Mouse (Mus musculus): ENCODE measurements around the gene A730049H05Rik. TPM values are rescaled to one million over a fixed set of nuclear protein-coding genes. Genes with fewer than 3 reads are reported as not detected.

The A730049H05Rik gene
- polyA plus RNA-seq, 1 experiment = not detected

GRCm38 (mm10) chr6:92817661-92818060 lies 1.4 kb downstream of the A730049H05Rik start:
- Histone ChIP-seq H3K36me3 (ENCODE audit: control insufficient read depth, insufficient read depth) (no peaks in the 10 kb centered on the region), H3K4me3 (ENCODE audit: insufficient read depth, poor library complexity, severe bottlenecking) (no peak overlapping the region), H3K27me3 (ENCODE audit: control insufficient read depth, insufficient read depth, insufficient read length) (no peaks in the 10 kb centered on the region), H3ac (ENCODE audit: control insufficient read depth, insufficient read length, low read depth) (no peak overlapping the region), H3K79me3 (ENCODE audit: low read depth) (no peaks in the 10 kb centered on the region), H3K79me2 (ENCODE audit: control insufficient read depth, insufficient read depth) (no peaks in the 10 kb centered on the region)
- no peak for TF ChIP-seq CTCF (IDR thresholded peaks at IDR 0.05; ENCODE audit: control insufficient read depth, insufficient read depth, insufficient read length)
- TF ChIP-seq CEBPB (IDR thresholded peaks at IDR 0.05; ENCODE audit: low read depth) = no peak
- no peak for TF ChIP-seq FOSL1 (IDR thresholded peaks at IDR 0.05; ENCODE audit: insufficient read depth, low read length, poor library complexity, severe bottlenecking)
- no peak for TF ChIP-seq MYOD1 (IDR thresholded peaks at IDR 0.05; ENCODE audit: control insufficient read depth, insufficient read length, low read depth)
- TF ChIP-seq USF1 (IDR thresholded peaks at IDR 0.05; ENCODE audit: low read depth) = no peak
- TF ChIP-seq MYOG (IDR thresholded peaks at IDR 0.05; ENCODE audit: control insufficient read depth, extremely low read depth, insufficient read length) = no peak
- no peak for TF ChIP-seq MAX (IDR thresholded peaks at IDR 0.05)

- no peak overlapping the region for H3ac ChIP-seq (ENCODE audit: control insufficient read depth, insufficient read length, low read depth)
- TF ChIP-seq MYOG (IDR thresholded peaks at IDR 0.05; ENCODE audit: control insufficient read depth, extremely low read depth, insufficient read length) = no peak
- TF ChIP-seq MAX (IDR thresholded peaks at IDR 0.05) = no peak
- TF ChIP-seq CEBPB (IDR thresholded peaks at IDR 0.05; ENCODE audit: low read depth) = no peak
- no peak for TF ChIP-seq FOSL1 (IDR thresholded peaks at IDR 0.05; ENCODE audit: insufficient read depth, low read length, poor library complexity, severe bottlenecking)
- no peak for TF ChIP-seq USF1 (IDR thresholded peaks at IDR 0.05; ENCODE audit: low read depth)
- no peak for TF ChIP-seq MYOD1 (IDR thresholded peaks at IDR 0.05; ENCODE audit: control insufficient read depth, insufficient read length, low read depth)
- TF ChIP-seq CTCF (IDR thresholded peaks at IDR 0.05; ENCODE audit: control insufficient read depth, insufficient read depth, insufficient read length) = no peak
- no peaks in the 10 kb centered on the region for H3K36me3 ChIP-seq (ENCODE audit: control insufficient read depth, insufficient read depth)
- H3K79me3 ChIP-seq (ENCODE audit: low read depth) = no peaks in the 10 kb centered on the region
- no peaks in the 10 kb centered on the region for H3K27me3 ChIP-seq (ENCODE audit: control insufficient read depth, insufficient read depth, insufficient read length)
- no peaks in the 10 kb centered on the region for H3K79me2 ChIP-seq (ENCODE audit: control insufficient read depth, insufficient read depth)
- H3K4me3 ChIP-seq (ENCODE audit: insufficient read depth, poor library complexity, severe bottlenecking) = no peak overlapping the region
These were observed 5.3 kb downstream of the A730049H05Rik start for GRCm38 (mm10) chr6:92821606-92822005.

GRCm38 (mm10) chr6:92822006-92822405 lies 5.7 kb downstream of the A730049H05Rik start:
- no peak for TF ChIP-seq FOSL1 (IDR thresholded peaks at IDR 0.05; ENCODE audit: insufficient read depth, low read length, poor library complexity, severe bottlenecking)
- TF ChIP-seq MYOG (IDR thresholded peaks at IDR 0.05; ENCODE audit: control insufficient read depth, extremely low read depth, insufficient read length) = no peak
- TF ChIP-seq CTCF (IDR thresholded peaks at IDR 0.05; ENCODE audit: control insufficient read depth, insufficient read depth, insufficient read length) = no peak
- no peak for TF ChIP-seq USF1 (IDR thresholded peaks at IDR 0.05; ENCODE audit: low read depth)
- TF ChIP-seq MYOD1 (IDR thresholded peaks at IDR 0.05; ENCODE audit: control insufficient read depth, insufficient read length, low read depth) = no peak
- TF ChIP-seq CEBPB (IDR thresholded peaks at IDR 0.05; ENCODE audit: low read depth) = no peak
- TF ChIP-seq MAX (IDR thresholded peaks at IDR 0.05) = no peak
- no peaks in the 10 kb centered on the region for H3K27me3 ChIP-seq (ENCODE audit: control insufficient read depth, insufficient read depth, insufficient read length)
- H3ac ChIP-seq (ENCODE audit: control insufficient read depth, insufficient read length, low read depth) = no peak overlapping the region
- no peak overlapping the region for H3K4me3 ChIP-seq (ENCODE audit: insufficient read depth, poor library complexity, severe bottlenecking)
- H3K79me3 ChIP-seq (ENCODE audit: low read depth) = no peaks in the 10 kb centered on the region
- no peaks in the 10 kb centered on the region for H3K36me3 ChIP-seq (ENCODE audit: control insufficient read depth, insufficient read depth)
- no peaks in the 10 kb centered on the region for H3K79me2 ChIP-seq (ENCODE audit: control insufficient read depth, insufficient read depth)

GRCm38 (mm10) chr6:92823991-92824390 lies 7.7 kb downstream of the A730049H05Rik start:
- Histone ChIP-seq H3ac (ENCODE audit: control insufficient read depth, insufficient read length, low read depth) (no peak overlapping the region), H3K36me3 (ENCODE audit: control insufficient read depth, insufficient read depth) (no peaks in the 10 kb centered on the region), H3K79me2 (ENCODE audit: control insufficient read depth, insufficient read depth) (no peaks in the 10 kb centered on the region), H3K27me3 (ENCODE audit: control insufficient read depth, insufficient read depth, insufficient read length) (no peaks in the 10 kb centered on the region), H3K4me3 (ENCODE audit: insufficient read depth, poor library complexity, severe bottlenecking) (no peak overlapping the region), H3K79me3 (ENCODE audit: low read depth) (no peaks in the 10 kb centered on the region)
- TF ChIP-seq MYOG (IDR thresholded peaks at IDR 0.05; ENCODE audit: control insufficient read depth, extremely low read depth, insufficient read length) (no peak), CTCF (IDR thresholded peaks at IDR 0.05; ENCODE audit: control insufficient read depth, insufficient read depth, insufficient read length) (no peak)

GRCm38 (mm10) chr6:92826561-92826960 lies 10.3 kb downstream of the A730049H05Rik start:
- no peak overlapping the region for H3ac ChIP-seq (ENCODE audit: control insufficient read depth, insufficient read length, low read depth)

GRCm38 (mm10) chr6:92827360-92827759 lies 11.1 kb downstream of the A730049H05Rik start:
- no peak for TF ChIP-seq MYOG (IDR thresholded peaks at IDR 0.05; ENCODE audit: control insufficient read depth, extremely low read depth, insufficient read length)
- TF ChIP-seq MAX (IDR thresholded peaks at IDR 0.05) = no peak
- no peak for TF ChIP-seq FOSL1 (IDR thresholded peaks at IDR 0.05; ENCODE audit: insufficient read depth, low read length, poor library complexity, severe bottlenecking)
- no peak for TF ChIP-seq CEBPB (IDR thresholded peaks at IDR 0.05; ENCODE audit: low read depth)
- TF ChIP-seq USF1 (IDR thresholded peaks at IDR 0.05; ENCODE audit: low read depth) = no peak
- TF ChIP-seq CTCF (IDR thresholded peaks at IDR 0.05; ENCODE audit: control insufficient read depth, insufficient read depth, insufficient read length) = no peak
- no peak for TF ChIP-seq MYOD1 (IDR thresholded peaks at IDR 0.05; ENCODE audit: control insufficient read depth, insufficient read length, low read depth)
- Histone ChIP-seq H3K79me3 (ENCODE audit: low read depth) (no peaks in the 10 kb centered on the region), H3K79me2 (ENCODE audit: control insufficient read depth, insufficient read depth) (no peaks in the 10 kb centered on the region), H3ac (ENCODE audit: control insufficient read depth, insufficient read length, low read depth) (no peak overlapping the region), H3K36me3 (ENCODE audit: control insufficient read depth, insufficient read depth) (no peaks in the 10 kb centered on the region), H3K4me3 (ENCODE audit: insufficient read depth, poor library complexity, severe bottlenecking) (no peak overlapping the region), H3K27me3 (ENCODE audit: control insufficient read depth, insufficient read depth, insufficient read length) (no peaks in the 10 kb centered on the region)

More at GRCm38 (mm10) chr6:92826561-92826960, 10.3 kb downstream of the A730049H05Rik start:
- H3K4me3 ChIP-seq (ENCODE audit: insufficient read depth, poor library complexity, severe bottlenecking) = no peak overlapping the region
- TF ChIP-seq CEBPB (IDR thresholded peaks at IDR 0.05; ENCODE audit: low read depth) = no peak
- no peaks in the 10 kb centered on the region for H3K79me2 ChIP-seq (ENCODE audit: control insufficient read depth, insufficient read depth)
- no peaks in the 10 kb centered on the region for H3K79me3 ChIP-seq (ENCODE audit: low read depth)
- H3K36me3 ChIP-seq (ENCODE audit: control insufficient read depth, insufficient read depth) = no peaks in the 10 kb centered on the region
- H3K27me3 ChIP-seq (ENCODE audit: control insufficient read depth, insufficient read depth, insufficient read length) = no peaks in the 10 kb centered on the region
